Mouse (Mus musculus): ENCODE results near the gene Myoz2. TPM values are rescaled to one million over a fixed set of nuclear protein-coding genes. Genes with fewer than 3 reads are reported as not detected.

Gene Myoz2
- polyA plus RNA-seq, 1 experiment: not detected

DNA sequence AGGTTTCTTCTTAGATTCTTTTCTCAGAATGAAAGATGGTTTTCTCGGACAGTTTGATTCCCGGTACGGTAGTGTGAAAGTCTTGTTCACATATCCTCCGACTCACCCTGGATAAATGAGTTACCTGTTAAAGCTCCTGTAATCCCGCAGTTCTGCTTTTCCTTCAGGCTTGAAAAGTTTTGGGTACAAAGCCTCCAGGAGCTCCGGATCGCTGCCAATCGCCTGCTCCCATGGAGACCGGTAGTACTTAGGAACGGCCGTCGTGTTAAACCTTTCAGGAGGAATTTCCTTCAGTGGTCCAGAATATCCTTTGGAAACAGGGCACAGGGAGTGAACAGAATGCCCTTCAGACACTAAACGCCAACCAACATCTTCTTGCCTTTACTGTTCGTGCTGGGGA, 21.3 kb downstream of the Myoz2 start:
- 92% methylated on average over 14 of the region's 14 CpGs for WGBS
- no peak for DNase-seq (ENCODE audit: low read depth, low spot score)

DNA sequence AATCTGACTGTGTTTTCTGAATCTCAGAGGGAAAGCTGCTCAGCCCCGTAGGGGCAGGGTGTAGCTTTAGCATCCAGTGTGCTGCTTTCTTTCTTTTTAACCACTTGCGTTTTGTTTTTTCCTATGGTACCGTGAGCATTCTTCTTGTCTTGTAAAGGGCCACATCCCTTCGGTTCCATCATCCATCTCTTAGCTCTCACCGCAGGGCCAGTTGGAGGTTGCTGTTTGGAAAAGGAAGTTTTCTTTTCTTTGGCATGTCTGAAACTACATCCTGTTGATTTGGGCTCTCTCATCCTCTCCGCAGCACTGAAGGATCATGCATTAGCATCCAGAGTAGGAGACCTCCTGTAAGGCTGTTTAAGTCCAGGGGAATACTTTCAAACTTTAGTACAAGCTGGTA, 25.4 kb downstream of the Myoz2 start:
- WGBS: 65% methylated on average over 6 of the region's 6 CpGs
- DNase-seq (ENCODE audit: low read depth, low spot score): no peak

DNA sequence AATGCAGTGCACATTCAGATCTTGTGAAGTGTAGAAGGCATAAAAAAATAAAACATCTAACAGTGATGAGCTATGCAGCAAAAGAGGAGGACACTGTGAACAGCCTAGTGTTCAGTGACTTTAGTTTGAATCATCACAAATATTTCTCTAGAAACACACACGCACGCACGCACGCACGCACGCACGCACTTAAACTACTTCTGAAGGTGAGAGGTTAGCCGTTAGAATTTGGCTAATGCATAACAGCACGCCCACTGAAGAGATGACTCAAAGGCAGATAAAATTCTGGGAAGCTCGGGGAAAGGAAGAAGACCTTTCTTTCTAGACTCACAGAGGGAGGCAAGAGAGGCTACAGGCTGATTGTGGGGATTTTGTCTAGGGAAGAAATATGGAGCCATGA, 27.4 kb downstream of the Myoz2 start:
- DNase-seq (ENCODE audit: low read depth, low spot score): no peak
- 74% methylated on average over 10 of the region's 10 CpGs for WGBS

DNA sequence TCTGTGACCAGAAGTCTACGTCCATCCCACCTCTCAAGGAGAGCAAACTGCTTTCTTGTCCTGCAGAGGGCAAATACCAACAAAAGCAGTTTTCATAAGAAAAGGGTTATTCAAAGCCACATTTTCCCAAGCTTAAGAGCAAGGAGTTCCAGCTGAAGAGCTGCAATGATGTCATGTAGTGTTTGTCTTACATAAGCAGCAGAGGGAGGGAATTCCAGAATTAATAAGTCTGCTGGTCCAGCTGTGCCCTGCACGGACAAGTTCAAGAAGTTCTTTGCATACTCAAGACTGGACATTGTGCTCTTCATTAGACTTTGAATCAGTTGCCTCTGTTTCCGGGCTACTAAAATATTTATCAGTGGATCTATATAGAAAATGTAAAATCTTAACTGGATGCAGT, 33.8 kb downstream of the Myoz2 start:
- WGBS: 68% methylated on average over 3 of the region's 3 CpGs
- no peak for DNase-seq (ENCODE audit: low read depth, low spot score)

DNA sequence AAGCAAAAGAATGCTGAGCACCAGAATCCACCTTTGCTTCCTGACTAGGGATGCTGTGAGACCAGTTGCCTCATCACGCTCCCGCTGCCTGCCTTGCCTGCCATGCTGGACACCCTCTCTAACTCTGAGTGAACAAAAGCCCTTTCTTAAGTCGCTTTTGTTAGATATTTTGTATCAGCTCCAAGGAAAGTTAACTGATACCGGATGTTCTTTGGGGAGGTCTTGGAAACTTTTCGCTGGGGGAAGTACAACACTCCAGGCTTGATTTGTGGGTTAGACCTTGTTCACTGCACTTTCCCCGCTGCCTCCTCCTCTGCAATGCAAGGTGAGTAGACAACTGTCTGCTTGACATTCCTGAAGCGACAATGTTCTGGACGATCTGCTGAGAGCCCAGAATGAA, 36.3 kb downstream of the Myoz2 start:
- DNase-seq (ENCODE audit: low read depth, low spot score): no peak
- WGBS: 85% methylated on average over 8 of the region's 8 CpGs

DNA sequence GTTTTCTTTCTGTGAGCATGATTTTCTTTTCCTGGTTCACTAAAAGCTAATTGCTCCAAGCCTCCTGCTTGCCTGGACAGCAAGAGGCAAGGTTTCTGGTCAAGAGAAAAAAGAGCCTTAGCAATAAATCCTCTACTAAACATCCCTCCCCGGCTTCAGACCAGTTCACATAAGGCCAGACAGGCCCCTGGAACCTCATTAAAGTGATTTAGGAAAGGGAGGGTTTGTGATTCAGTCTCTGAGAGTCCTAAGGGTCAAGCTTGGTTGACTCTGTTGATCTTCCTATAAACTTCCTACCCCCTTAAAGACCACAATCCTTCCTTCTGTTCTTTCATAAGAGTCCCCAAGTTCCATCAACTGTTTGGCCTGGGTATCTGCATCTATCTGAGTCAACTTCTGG, 37.8 kb downstream of the Myoz2 start:
- DNase-seq (ENCODE audit: low read depth, low spot score): no peak
- 20% methylated on average over 1 of the region's 1 CpGs for WGBS

DNA sequence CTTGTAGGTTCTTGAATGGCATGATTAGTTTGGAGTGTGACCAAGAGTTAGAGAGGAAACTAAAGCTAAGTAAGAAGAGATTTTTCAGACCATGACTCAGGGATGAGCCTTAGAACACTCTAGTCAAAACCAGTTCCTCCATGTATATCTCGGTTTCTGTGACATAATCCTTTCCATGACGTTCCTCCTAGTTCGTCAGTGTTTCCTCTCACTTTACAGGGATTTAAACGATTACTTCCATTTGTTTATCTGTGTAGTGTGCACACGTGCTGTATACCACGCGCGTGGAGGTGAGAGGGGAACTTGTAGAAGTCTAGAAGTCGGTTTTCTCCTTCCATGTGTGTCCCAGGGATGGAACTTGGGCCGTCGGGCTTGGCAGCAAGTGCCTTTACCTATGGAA, 47.9 kb downstream of the Myoz2 start:
- DNase-seq (ENCODE audit: low read depth, low spot score): no peak
- 83% methylated on average over 11 of the region's 11 CpGs for WGBS

DNA sequence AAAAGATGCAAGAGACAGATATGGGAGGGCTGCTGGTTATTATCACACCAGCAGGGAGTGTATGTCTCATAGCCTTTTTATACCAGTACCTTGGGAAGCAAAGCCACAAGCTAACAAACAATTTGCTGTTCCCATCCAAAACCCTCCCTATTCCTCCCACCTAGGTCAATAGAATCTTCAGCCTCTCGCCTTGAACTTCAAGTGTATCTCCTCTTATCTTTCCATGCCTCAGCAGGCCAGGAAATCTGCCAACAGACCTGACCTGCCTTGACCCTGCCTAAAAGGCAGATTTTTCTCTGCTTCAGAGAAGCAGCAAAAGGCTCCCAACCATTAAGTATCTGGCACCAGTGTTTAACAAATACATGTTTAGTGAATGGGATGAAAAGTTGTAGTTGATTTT, 48.4 kb downstream of the Myoz2 start:
- WGBS: 14% methylated on average over 1 of the region's 1 CpGs
- DNase-seq (ENCODE audit: low read depth, low spot score): no peak

DNA sequence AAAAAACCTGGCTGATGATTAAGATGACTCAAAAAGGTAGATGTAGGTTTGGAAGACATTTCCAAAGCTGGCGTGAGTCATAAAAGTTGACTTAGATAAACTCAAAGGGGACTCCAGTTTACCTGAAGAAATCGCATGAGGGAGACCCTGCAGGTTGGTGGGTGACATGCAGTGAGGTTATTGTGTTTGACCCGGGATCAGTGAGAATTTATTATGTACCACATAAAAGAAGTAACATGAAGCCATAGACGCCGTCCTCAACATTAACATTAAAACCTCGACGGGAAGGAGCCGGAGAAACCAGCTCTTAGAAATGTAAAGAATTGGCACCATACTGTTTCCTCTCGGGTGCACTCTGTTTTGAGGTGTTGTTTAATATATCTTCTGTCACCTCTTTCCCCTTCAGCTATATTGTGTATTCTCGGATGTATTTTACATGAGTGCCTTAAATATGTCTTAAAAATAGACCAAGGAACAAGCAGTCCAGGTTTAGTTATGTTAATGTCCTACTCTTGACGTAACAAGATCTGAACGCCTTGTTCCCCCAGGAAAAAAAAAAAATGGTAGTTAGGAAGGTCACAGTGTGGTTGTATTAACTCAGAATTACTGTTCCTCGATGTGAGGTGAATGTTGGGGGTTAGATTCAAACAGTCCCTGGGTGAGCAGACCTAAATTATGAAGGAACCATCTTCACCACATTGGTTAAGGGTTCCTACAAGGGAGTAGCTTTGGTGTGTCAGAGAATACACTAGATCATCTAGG, 49.5 kb downstream of the Myoz2 start:
- WGBS: 20% methylated on average over 13 of the region's 13 CpGs
- no peak for DNase-seq (ENCODE audit: low read depth, low spot score)

DNA sequence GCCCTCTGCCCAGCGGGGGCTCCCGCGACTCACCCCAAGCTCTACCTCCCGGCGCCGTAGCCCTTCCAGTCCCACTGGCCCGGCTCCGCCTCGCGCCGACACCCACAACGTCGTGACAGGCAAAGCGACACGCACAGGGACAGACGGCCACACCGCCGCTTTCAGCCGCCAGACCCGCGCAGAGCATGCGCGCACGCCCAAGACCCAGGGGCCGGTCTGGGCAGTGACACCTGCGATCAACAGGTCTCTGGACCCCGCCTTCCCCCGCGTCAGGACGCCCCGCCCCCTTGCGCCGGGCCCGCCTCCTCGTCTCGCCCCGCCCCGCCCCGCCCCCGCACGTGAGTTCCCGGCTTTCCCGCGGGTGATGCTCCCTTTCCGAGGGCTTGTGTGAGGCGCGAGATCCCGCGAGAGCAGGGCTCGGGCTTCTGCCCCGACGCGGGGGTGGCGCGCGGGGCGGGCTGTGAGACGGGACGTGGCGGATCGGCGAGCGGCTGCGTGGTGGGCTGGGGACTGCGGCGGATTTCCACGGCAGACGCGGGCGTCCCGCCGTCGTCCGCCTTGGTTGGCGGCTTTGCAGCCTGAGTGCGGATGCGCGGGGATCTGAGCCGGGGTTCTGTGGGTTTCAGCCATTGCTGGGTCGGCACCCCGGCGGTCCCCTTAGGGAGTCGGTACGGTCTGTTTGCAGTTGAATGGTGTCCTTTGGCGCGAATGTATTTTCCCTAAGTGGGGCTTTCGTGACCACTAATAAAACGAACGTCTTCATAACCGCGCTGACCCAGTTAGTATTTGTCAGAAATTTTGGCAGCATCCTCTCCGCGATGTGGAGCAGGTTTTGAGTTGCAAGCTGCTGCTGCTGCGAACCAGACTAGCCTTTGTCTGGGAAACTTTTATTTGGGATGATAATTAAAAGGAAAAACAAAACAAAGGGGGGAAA, 50.3 kb downstream of the Myoz2 start, which contains the start of gene Usp53:
Gene Usp53 (minus strand): TSS at position 262 of the 934 bp plus-strand sequence.
- DNase-seq (ENCODE audit: low read depth, low spot score): peak; percentile 74
- under 1% methylated on average over 94 of the region's 94 CpGs for WGBS

DNA sequence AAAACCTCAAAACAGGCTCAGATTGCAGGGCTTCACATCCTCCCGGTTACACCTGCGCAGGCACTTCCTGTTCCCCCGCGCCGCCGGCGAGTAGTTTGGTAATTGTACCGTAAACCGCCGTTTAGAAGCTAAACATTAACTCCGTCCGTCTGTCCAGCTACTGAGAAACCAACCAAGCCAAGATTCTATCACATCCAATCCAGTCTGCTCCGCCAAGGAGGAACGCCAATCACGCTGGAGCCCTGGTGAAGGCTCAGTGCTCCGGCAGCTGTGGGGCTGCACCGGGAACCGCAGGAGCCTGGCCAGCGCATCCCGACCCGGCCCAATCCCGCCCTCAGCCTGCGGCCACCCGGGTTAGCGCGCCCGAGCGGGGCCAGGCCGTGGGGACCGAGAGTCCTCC, 51.0 kb downstream of the Myoz2 start:
- WGBS: under 1% methylated on average over 30 of the region's 30 CpGs
- peak; percentile 76 for DNase-seq (ENCODE audit: low read depth, low spot score)

DNA sequence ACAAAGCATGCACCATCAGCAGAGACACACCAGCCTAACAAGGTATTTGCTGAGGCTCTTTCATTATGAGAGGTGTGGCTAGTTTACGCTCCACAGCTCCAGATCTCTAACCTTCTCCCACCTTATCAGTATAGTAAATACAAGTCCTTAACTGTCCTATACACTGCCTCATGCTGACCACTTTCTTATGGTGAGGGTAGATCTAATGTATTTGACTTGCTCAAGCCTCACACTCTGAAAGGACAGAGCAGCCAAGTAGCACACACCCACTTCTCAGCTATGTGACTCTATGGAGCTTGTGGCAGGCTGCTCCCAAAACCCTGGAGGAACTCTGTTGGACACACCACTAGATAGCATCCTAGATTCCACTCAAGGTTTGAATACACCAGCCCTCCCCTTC, 58.9 kb downstream of the Myoz2 start:
- no peak for DNase-seq (ENCODE audit: low read depth, low spot score)
- WGBS: 47% methylated on average over 1 of the region's 1 CpGs

DNA sequence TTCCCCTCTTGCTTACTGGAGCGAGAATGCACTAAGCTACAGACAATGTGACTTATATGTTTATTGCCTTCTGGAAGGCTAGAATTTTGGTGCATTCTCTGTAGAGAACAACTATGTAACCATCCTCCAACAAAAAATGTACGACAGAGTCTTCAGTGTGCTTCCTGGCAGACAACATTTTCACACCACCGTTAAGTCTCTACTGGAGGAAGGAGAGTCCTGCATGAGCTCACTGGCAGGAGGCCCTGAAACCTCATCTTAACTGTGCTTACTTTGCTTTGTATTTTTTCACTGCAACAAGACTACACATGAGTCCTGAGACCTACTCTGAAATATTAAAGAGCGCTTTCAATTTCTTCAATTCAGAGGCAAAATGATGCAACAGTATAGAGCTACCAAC, 59.5 kb downstream of the Myoz2 start:
- no peak for DNase-seq (ENCODE audit: low read depth, low spot score)
- 75% methylated on average over 4 of the region's 4 CpGs for WGBS

DNA sequence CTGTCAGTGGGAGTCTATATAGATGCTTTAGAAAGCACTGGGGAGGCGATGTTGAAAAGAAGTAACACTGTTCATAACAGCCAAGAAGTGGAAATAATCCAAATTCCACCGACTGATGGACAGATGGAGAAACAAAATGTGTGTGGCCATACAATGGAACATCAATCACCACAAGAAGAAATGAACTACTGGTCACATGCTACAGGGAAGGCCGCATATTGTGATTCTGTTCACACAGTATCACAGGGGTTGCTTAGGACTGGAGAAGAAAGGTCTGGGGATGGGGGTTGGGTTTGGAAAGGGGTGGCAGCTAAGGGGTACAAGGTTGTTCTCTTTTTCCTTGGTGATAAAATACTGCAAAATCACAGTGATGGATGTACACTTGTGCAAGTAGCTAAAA, 60.0 kb downstream of the Myoz2 start:
- WGBS: 90% methylated on average over 3 of the region's 3 CpGs
- no peak for DNase-seq (ENCODE audit: low read depth, low spot score)

DNA sequence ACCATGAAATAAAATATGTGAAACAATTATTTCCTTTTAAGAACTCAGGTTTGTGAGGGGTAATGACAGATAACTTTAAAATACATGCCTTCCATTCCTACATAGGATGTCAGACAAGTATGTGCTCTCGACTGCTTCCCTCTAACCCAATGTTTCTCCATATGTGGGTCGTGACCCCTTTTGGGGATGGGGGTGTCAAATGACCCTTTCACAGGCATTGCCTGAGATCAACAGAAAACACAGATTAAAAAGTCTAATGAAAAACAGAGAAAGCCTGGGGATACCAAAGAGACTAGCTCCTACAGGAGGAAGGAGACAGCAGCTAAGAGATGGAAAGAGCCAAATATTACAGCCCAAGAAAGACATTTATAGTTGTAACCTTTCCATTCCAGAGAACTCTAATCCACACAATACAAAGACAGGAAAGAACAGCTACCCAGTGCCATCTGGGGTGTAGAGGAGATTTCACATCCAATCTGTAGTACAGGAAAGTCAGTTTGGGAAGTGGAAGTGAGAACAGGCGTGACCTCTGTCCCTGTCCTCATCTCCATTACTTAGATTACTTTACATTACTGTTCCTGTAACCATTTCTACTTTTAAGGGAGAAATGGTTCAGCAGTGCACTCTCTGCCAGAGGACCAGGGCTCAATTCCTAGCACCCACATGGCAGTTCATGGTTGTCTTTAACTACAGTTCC, 62.5 kb downstream of the Myoz2 start:
- 90% methylated on average over 3 of the region's 3 CpGs for WGBS

DNA sequence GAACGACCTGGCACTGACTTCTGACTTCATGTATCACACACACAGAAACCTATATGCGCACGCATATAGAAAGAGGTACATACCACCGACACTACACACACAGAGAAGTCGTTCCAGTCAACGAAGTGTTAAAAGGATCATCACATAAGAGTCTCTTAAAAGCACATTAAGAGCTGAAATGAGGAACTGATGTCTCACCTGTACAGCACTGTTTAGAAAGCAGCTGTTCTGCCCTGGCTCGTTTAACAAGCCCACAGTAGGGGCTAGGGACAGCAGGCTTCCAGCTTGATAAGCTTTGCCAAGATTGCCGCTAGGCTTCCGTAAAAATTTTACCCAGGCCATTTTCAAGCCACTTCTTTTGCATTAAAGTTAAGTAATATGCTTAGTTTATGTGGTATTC, 66.4 kb downstream of the Myoz2 start:
- WGBS: 88% methylated on average over 9 of the region's 9 CpGs
- DNase-seq (ENCODE audit: low read depth, low spot score): no peak

More for the DNA sequence above, 62.5 kb downstream of the Myoz2 start:
- DNase-seq (ENCODE audit: low read depth, low spot score): no peak

DNA sequence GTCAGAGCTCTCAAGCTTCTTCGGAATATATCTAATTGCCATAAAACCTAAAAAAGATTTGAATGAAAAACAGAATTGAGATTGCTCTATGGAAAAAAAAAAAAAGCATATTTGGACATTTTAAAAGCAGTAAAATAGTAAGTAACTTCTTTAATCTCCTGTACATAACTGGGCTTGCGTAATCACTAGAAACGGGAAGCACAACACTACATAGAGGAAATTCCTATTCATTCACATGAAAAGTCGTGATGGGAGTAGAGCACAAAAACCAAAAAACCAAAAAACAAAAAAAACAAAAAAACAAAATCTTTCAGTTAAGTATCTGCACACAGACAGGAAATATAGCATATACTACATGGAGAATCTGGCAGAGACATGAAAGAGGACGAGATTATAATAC, 70.5 kb downstream of the Myoz2 start:
- DNase-seq (ENCODE audit: low read depth, low spot score): no peak
- 82% methylated on average over 5 of the region's 5 CpGs for WGBS

Data from large intestine, adult 2 months (tissue).